Mouse (Mus musculus) neural tube, embryonic 14.5 days (tissue): ENCODE measurements around the gene Olfr1362. TPM values are rescaled to one million over a fixed set of nuclear protein-coding genes. Genes with fewer than 3 reads are reported as not detected.

ENCODE experiments used
- ATAC-seq: fragments of 200-750 bp; cut with Nextera tagmentation; 2 replicates; pipeline ENCODE4 v1.8.0; 2017; ENCODE audit warnings: low read depth, mild to moderate bottlenecking, moderate TSS enrichment, moderate library complexity
- H3K27ac ChIP-seq: fragments of 300-500 bp; sonication (generic); 2 replicates; pipeline ENCODE4 v1.5.1; 2014; ENCODE audit warnings: low read depth, mild to moderate bottlenecking, control low read depth, low read length, moderate library complexity, mixed read lengths
- H3K27me3 ChIP-seq: fragments of 300-500 bp; sonication (generic); 2 replicates; pipeline ENCODE4 v1.6.1; 2014; ENCODE audit warnings: low read length; ENCODE audit not compliant: control insufficient read depth, insufficient read depth
- H3K36me3 ChIP-seq: fragments of 300-500 bp; sonication (generic); 2 replicates; pipeline ENCODE4 v1.6.1; 2014; ENCODE audit warnings: low read length, mixed read lengths; ENCODE audit not compliant: control insufficient read depth, insufficient read depth
- H3K4me1 ChIP-seq: fragments of 300-500 bp; sonication (generic); 2 replicates; pipeline ENCODE4 v1.6.1; 2014; ENCODE audit warnings: low read length; ENCODE audit not compliant: control insufficient read depth, insufficient read depth
- H3K4me2 ChIP-seq: fragments of 300-500 bp; sonication (generic); 2 replicates; pipeline ENCODE4 v1.6.1; 2014; ENCODE audit warnings: mild to moderate bottlenecking, low read depth, low read length, control low read depth
- H3K4me3 ChIP-seq: fragments of 300-500 bp; sonication (generic); 2 replicates; pipeline ENCODE4 v1.5.1; 2014; ENCODE audit warnings: low read depth, low read length, control low read depth, mixed read lengths
- H3K9ac ChIP-seq: fragments of 300-500 bp; sonication (generic); replicated peaks from 2 replicates; pipeline ENCODE4 v1.6.1; 2014; ENCODE audit warnings: low read depth, mild to moderate bottlenecking, control low read depth, low read length, mixed read lengths
- H3K9me3 ChIP-seq: fragments of 300-500 bp; sonication (generic); 2 replicates; pipeline ENCODE4 v1.6.1; 2016; ENCODE audit warnings: low read length; ENCODE audit not compliant: control insufficient read depth
- WGBS: fragments of 180-500 bp; shearing (Covaris S2); extraction: QIAGEN DNeasy Blood & Tissue Kit; methylation state at CpG from one replicate; pipeline ENCODE4 v1.1.7; 2014; 5-methylcytosine and 5-hydroxymethylcytosine counted together
- polyA plus RNA-seq: library from polyadenylated mRNA; unstranded; fragments of >200 nt; fragmentation: Nextera tagmentation; extraction: Ambion mirVana; gene quantifications from 2 replicates; pipeline ENCODE4 v1.2.1, GENCODE M21; 2014

The Olfr1362 gene
- polyA plus RNA-seq, result not detected in 2 replicates

DNA sequence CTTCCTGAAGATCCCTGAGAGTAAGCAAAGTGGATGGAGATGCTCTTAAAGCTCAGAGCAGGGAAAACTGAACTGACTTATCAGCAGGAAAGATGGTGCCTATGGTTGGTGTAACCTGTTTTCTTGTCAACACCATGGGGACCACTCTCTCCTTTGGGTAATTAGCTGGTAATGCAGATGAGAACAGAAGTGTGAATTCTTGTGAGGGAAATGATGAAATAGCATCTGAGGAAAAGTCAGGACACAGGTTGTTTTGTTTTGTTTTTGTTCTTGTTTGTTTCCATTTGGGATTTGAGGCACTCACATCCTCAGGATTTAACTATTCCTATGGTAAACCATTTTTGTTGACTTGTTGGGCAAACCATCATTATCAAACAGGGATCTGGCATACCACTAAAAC, at the start of gene Olfr1362:
Gene Olfr1362, minus strand, starts transcription at position 101 of the 400 bp plus-strand sequence.
- Histone ChIP-seq H3K4me3 (no peak within 1 kb of the TSS), H3K36me3 (no peaks in the 10 kb centered on the region), H3K27ac (no peak within 1 kb of the TSS), H3K4me2 (no peak within 1 kb of the TSS), H3K9me3 (no peaks in the 10 kb centered on the region), H3K9ac (no peak within 1 kb of the TSS), H3K4me1 (no peaks in the 10 kb centered on the region), H3K27me3 (no peaks in the 10 kb centered on the region)
- no peak for ATAC-seq

DNA sequence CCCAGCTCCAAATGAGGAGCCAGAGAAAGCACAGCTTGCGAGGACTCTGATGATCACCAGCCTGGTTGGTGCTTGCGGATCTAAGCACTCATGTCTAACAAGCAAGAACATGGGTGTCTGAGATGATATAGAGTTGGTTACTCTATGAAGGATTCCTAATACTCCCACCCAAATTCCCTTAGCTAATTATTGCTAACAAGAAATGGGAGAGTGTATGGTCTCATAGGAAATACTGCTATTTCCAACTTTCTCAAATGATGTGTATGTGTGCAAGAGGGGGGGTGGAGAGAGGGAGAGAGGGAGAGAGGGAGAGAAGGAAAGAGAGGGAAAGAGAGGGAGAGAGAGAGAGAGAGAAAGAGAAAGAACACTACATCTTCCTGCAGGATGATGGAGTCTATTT, 49.5 kb upstream of the Olfr1362 start, which contains the start of gene Olfr1361:
Gene Olfr1361, minus strand, starts transcription at position 101 of the 400 bp plus-strand sequence.
- Histone ChIP-seq H3K9ac (no peak within 1 kb of the TSS), H3K27ac (no peak within 1 kb of the TSS), H3K4me3 (no peak within 1 kb of the TSS), H3K4me1 (no peaks in the 10 kb centered on the region), H3K27me3 (no peaks in the 10 kb centered on the region), H3K9me3 (no peaks in the 10 kb centered on the region), H3K4me2 (no peak within 1 kb of the TSS), H3K36me3 (no peaks in the 10 kb centered on the region)
- 71% methylated on average over 2 of the region's 2 CpGs for WGBS
- no peak for ATAC-seq

- Histone ChIP-seq H3K9ac (no peak within 1 kb of the TSS), H3K27ac (no peak within 1 kb of the TSS), H3K36me3 (no peaks in the 10 kb centered on the region), H3K27me3 (no peaks in the 10 kb centered on the region), H3K4me1 (no peaks in the 10 kb centered on the region), H3K9me3 (no peaks in the 10 kb centered on the region), H3K4me2 (no peak within 1 kb of the TSS), H3K4me3 (no peak within 1 kb of the TSS)
- ATAC-seq, result no peak
- WGBS, result 77% methylated on average over 2 of the region's 2 CpGs
Measured at GRCm38 (mm10) chr13:21642418-21642817, 28.6 kb upstream of the Olfr1362 start, which contains the start of gene Olfr11. Gene Olfr11, minus strand, starts transcription at chr13:21642518.

GRCm38 (mm10) chr13:21591618-21592017, 22.2 kb downstream of the Olfr1362 start:
- Histone ChIP-seq H3K27ac (no peak overlapping the region), H3K36me3 (no peaks in the 10 kb centered on the region), H3K4me3 (no peak overlapping the region), H3K9ac (no peak overlapping the region), H3K4me2 (no peak overlapping the region), H3K27me3 (no peaks in the 10 kb centered on the region), H3K9me3 (no peaks in the 10 kb centered on the region), H3K4me1 (no peaks in the 10 kb centered on the region)
- 85% methylated on average over 2 of the region's 2 CpGs for WGBS
- no peak for ATAC-seq

GRCm38 (mm10) chr13:21581659-21582058, 32.2 kb downstream of the Olfr1362 start, which contains the start of gene Olfr1364:
Gene Olfr1364, minus strand, starts transcription at chr13:21581759.
- H3K4me2 ChIP-seq, result no peak within 1 kb of the TSS
- no peak for ATAC-seq
- no peaks in the 10 kb centered on the region for H3K4me1 ChIP-seq
- H3K9me3 ChIP-seq, result no peaks in the 10 kb centered on the region
- no peaks in the 10 kb centered on the region for H3K27me3 ChIP-seq
- no peak within 1 kb of the TSS for H3K4me3 ChIP-seq
- H3K9ac ChIP-seq, result no peak within 1 kb of the TSS
- no peaks in the 10 kb centered on the region for H3K36me3 ChIP-seq
- 90% methylated on average over 2 of the region's 2 CpGs for WGBS
- no peak within 1 kb of the TSS for H3K27ac ChIP-seq

Other genes with a start within 250 kb of the Olfr1362 start
- 66.5 and 70.2 TPM in 2 replicates for gene Zkscan3, start 211.3 kb downstream of the Olfr1362 start, polyA plus RNA-seq
- gene Pgbd1, start 173.0 kb downstream of the Olfr1362 start, polyA plus RNA-seq, result 4.1 and 4.6 TPM in 2 replicates
- gene Zscan26, start 160.3 kb downstream of the Olfr1362 start, polyA plus RNA-seq, result 23.0 and 25.3 TPM in 2 replicates
- 3.0 and 3.9 TPM in 2 replicates for gene Nkapl, start 145.5 kb downstream of the Olfr1362 start, polyA plus RNA-seq
- 10.5 and 11.3 TPM in 2 replicates for gene Zkscan4, start 135.1 kb downstream of the Olfr1362 start, polyA plus RNA-seq
- not detected in 2 replicates for gene Gm10065, start 134.6 kb downstream of the Olfr1362 start, polyA plus RNA-seq
- 0.18 and 0.67 TPM in 2 replicates for gene AK157302, start 118.8 kb downstream of the Olfr1362 start, polyA plus RNA-seq
- 8.3 and 8.5 TPM in 2 replicates for gene Gm11273, start 112.6 kb downstream of the Olfr1362 start, polyA plus RNA-seq
- gene Zkscan8, start 82.9 kb downstream of the Olfr1362 start, polyA plus RNA-seq, result 7.0 and 9.5 TPM in 2 replicates
- 0.11 and 0.17 TPM in 2 replicates for gene Olfr1366, start 71.2 kb downstream of the Olfr1362 start, polyA plus RNA-seq
- gene Olfr1535, start 54.1 kb downstream of the Olfr1362 start, polyA plus RNA-seq, result 0.13 TPM in 1 of 2 replicates, not detected in the other
- gene Olfr1364, start 32.3 kb downstream of the Olfr1362 start, polyA plus RNA-seq, result not detected in 2 replicates
- not detected in 2 replicates for gene Olfr11, start 28.5 kb upstream of the Olfr1362 start, polyA plus RNA-seq
- gene Olfr1361, start 49.4 kb upstream of the Olfr1362 start, polyA plus RNA-seq, result not detected in 2 replicates
- not detected in 2 replicates for gene Olfr1360, start 63.4 kb upstream of the Olfr1362 start, polyA plus RNA-seq
- gene Olfr1359, start 84.1 kb upstream of the Olfr1362 start, polyA plus RNA-seq, result not detected in 2 replicates
- 1.5 TPM in 1 of 2 replicates, not detected in the other for gene Hist1h2bl, start 102.1 kb upstream of the Olfr1362 start, polyA plus RNA-seq
- 7.0 and 9.4 TPM in 2 replicates for gene Hist1h2ai, start 102.4 kb upstream of the Olfr1362 start, polyA plus RNA-seq
- 0.79 and 2.4 TPM in 2 replicates for gene Hist1h3h, start 103.6 kb upstream of the Olfr1362 start, polyA plus RNA-seq
- 0.82 TPM in 1 of 2 replicates, not detected in the other for gene Hist1h2bm, start 108.0 kb upstream of the Olfr1362 start, polyA plus RNA-seq
- gene Hist1h4j, start 121.0 kb upstream of the Olfr1362 start, polyA plus RNA-seq, result 0.37 and 0.75 TPM in 2 replicates
- gene Hist1h4k, start 136.5 kb upstream of the Olfr1362 start, polyA plus RNA-seq, result 1.2 TPM in 1 of 2 replicates, not detected in the other
- 1.4 and 2.9 TPM in 2 replicates for gene Hist1h2ak, start 139.8 kb upstream of the Olfr1362 start, polyA plus RNA-seq
- gene Hist1h2bn, start 140.1 kb upstream of the Olfr1362 start, polyA plus RNA-seq, result 1.0 TPM in 1 of 2 replicates, not detected in the other
- gene Hist1h1b, start 166.6 kb upstream of the Olfr1362 start, polyA plus RNA-seq, result 0.68 and 1.3 TPM in 2 replicates
- gene Hist1h3i, start 169.3 kb upstream of the Olfr1362 start, polyA plus RNA-seq, result 21.5 and 30.1 TPM in 2 replicates
- not detected in 2 replicates for gene Hist1h2an, start 173.2 kb upstream of the Olfr1362 start, polyA plus RNA-seq
- gene Hist1h2bp, start 173.4 kb upstream of the Olfr1362 start, polyA plus RNA-seq, result 0.54 TPM in 1 of 2 replicates, not detected in the other
- 2.4 and 4.5 TPM in 2 replicates for gene Hist1h2bq, start 196.2 kb upstream of the Olfr1362 start, polyA plus RNA-seq
- not detected in 2 replicates for gene Hist1h2ao, start 196.4 kb upstream of the Olfr1362 start, polyA plus RNA-seq
- 1.5 TPM in 1 of 2 replicates, not detected in the other for gene Hist1h4m, start 197.7 kb upstream of the Olfr1362 start, polyA plus RNA-seq
- gene Hist1h4n, start 218.2 kb upstream of the Olfr1362 start, polyA plus RNA-seq, result 4.7 and 7.3 TPM in 2 replicates
- gene Hist1h2ap, start 219.5 kb upstream of the Olfr1362 start, polyA plus RNA-seq, result 268 and 373 TPM in 2 replicates
- 2.4 and 4.8 TPM in 2 replicates for gene Hist1h2br, start 219.7 kb upstream of the Olfr1362 start, polyA plus RNA-seq